Mouse (Mus musculus) liver, embryonic 18 days (tissue): ENCODE results near the gene Gcnt2. TPM values are rescaled to one million over a fixed set of nuclear protein-coding genes. Genes with fewer than 3 reads are reported as not detected.

ENCODE experiments used
- polyA plus RNA-seq: library from polyadenylated mRNA; depleted of rRNA; stranded (reverse); fragments of >200 nt; gene quantifications from 2 replicates; pipeline ENCODE4 v1.2.3, GENCODE M21; 2012; rRNA removed

Gcnt2 gene
- 3.1 and 3.9 TPM in 2 replicates for polyA plus RNA-seq

GRCm38 (mm10) chr13:40859652-40860399 is at the start of gene Gcnt2:
Gcnt2 (plus strand) TSS chr13:40859754.

GRCm38 (mm10) chr13:41000926-41001639 is 141.5 kb downstream of the Gcnt2 start, which contains the start of gene Pak1ip1:
Pak1ip1 (plus strand) TSS chr13:41001023.

Other genes starting within 250 kb of the Gcnt2 start
- 0.01 and 0.02 TPM in 2 replicates for gene Tfap2a, start 121.4 kb upstream of the Gcnt2 start, polyA plus RNA-seq
- gene Pak1ip1, start 141.3 kb downstream of the Gcnt2 start, polyA plus RNA-seq = 36.2 and 38.0 TPM in 2 replicates
- 182 and 189 TPM in 2 replicates for gene Tmem14c, start 156.5 kb downstream of the Gcnt2 start, polyA plus RNA-seq
- gene Mak, start 220.0 kb downstream of the Gcnt2 start, polyA plus RNA-seq = 0.05 and 0.06 TPM in 2 replicates